Mouse (Mus musculus): ENCODE data around the gene Arhgef3. TPM values are rescaled to one million over a fixed set of nuclear protein-coding genes. Genes with fewer than 3 reads are reported as not detected.

The Arhgef3 gene
- polyA plus RNA-seq, 1 experiment from 2014 or later = 2.9 TPM

GRCm38 (mm10) chr14:27422301-27422700 is 307.6 kb downstream of the Arhgef3 start:
- H3K9ac ChIP-seq (ENCODE audit: low read length) = no peak overlapping the region
- no peak overlapping the region for H3K4me3 ChIP-seq (ENCODE audit: low read depth, low read length)
- H3K9me3 ChIP-seq (ENCODE audit: control insufficient read depth, low read length) = no peaks in the 10 kb centered on the region
- DNase-seq (ENCODE audit: low spot score) (no peak), ATAC-seq (replicated peaks; ENCODE audit: low FRiP score) (no peak)
- no peaks in the 10 kb centered on the region for H3K36me3 ChIP-seq (ENCODE audit: control insufficient read depth, insufficient read depth, low read length)
- H3K27me3 ChIP-seq (ENCODE audit: control insufficient read depth, insufficient read depth, low read length) = no peaks in the 10 kb centered on the region
- WGBS = 94% methylated on average over 1 of the region's 1 CpGs
- no peak overlapping the region for H3K4me2 ChIP-seq (ENCODE audit: low read depth, low read length, severe bottlenecking)
- H3K4me1 ChIP-seq (replicated peaks; ENCODE audit: control insufficient read depth, insufficient read depth, low read length) = no peaks in the 10 kb centered on the region
- no peak overlapping the region for H3K27ac ChIP-seq (ENCODE audit: low read depth, low read length)

DNA sequence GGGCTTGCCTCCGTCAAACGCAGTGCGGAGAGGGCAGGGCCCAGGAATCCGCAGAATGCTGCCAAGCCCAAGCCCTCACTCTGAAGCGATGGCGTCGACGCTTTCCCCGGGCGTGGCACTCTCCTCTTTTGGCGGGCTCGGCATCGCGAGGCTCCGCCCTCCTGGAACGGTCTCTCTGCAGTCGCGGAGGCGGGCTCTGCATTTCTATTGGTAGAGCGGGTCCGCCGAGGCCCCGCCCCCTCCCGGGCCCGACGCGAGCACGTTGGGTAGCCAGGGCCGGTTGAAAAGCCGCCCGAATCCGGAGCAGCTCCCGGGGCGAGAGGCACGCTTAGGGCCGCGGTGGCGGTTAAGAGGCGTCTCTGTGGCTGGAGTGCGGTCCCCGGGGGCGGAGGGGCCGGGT is 313.9 kb downstream of the Arhgef3 start, which contains the start of gene Fam208a:
Gene Fam208a, plus strand, starts transcription at position 262 of the 400 bp plus-strand sequence.
- peak; percentile 97 for ATAC-seq (replicated peaks; ENCODE audit: low FRiP score)
- DNase-seq (ENCODE audit: low spot score) = peak; percentile 96
- H3K36me3 ChIP-seq (ENCODE audit: control insufficient read depth, insufficient read depth, low read length) = no peaks in the 10 kb centered on the region; the same call in 1 of the 2 replicates
- peak within 1 kb of the TSS; percentile 93 for H3K27ac ChIP-seq (ENCODE audit: low read depth, low read length)
- H3K4me3 ChIP-seq (ENCODE audit: low read depth, low read length) = peak within 1 kb of the TSS; percentile 60
- H3K4me2 ChIP-seq (ENCODE audit: low read depth, low read length, severe bottlenecking) = peak within 1 kb of the TSS; percentile 89
- no peaks in the 10 kb centered on the region for H3K4me1 ChIP-seq (replicated peaks; ENCODE audit: control insufficient read depth, insufficient read depth, low read length)
- H3K27me3 ChIP-seq (ENCODE audit: control insufficient read depth, insufficient read depth, low read length) = no peaks in the 10 kb centered on the region; the same call in 1 of the 2 replicates
- peaks cover 8% of the 10 kb centered on the region for H3K9me3 ChIP-seq (ENCODE audit: control insufficient read depth, low read length)
- H3K9ac ChIP-seq (ENCODE audit: low read length) = peak within 1 kb of the TSS; percentile 93
- 1% methylated on average over 42 of the region's 43 CpGs for WGBS

- peak; percentile 88 for DNase-seq (ENCODE audit: low spot score)
- H3K4me2 ChIP-seq (ENCODE audit: low read depth, low read length, severe bottlenecking) = peak overlapping the region; percentile 89
- H3K4me1 ChIP-seq (replicated peaks; ENCODE audit: control insufficient read depth, insufficient read depth, low read length) = no peaks in the 10 kb centered on the region
- peak; percentile 79 for ATAC-seq (replicated peaks; ENCODE audit: low FRiP score)
- 1% methylated on average over 70 of the region's 78 CpGs for WGBS
- H3K9me3 ChIP-seq (ENCODE audit: control insufficient read depth, low read length) = peaks cover 8% of the 10 kb centered on the region
- no peaks in the 10 kb centered on the region; the same call in 1 of the 2 replicates for H3K27me3 ChIP-seq (ENCODE audit: control insufficient read depth, insufficient read depth, low read length)
- H3K9ac ChIP-seq (ENCODE audit: low read length) = peak overlapping the region; percentile 93
- H3K27ac ChIP-seq (ENCODE audit: low read depth, low read length) = peak overlapping the region; percentile 93
- peak overlapping the region; percentile 60 for H3K4me3 ChIP-seq (ENCODE audit: low read depth, low read length)
- H3K36me3 ChIP-seq (ENCODE audit: control insufficient read depth, insufficient read depth, low read length) = no peaks in the 10 kb centered on the region; the same call in 1 of the 2 replicates
Measured at GRCm38 (mm10) chr14:27428973-27429711, 314.4 kb downstream of the Arhgef3 start.

DNA sequence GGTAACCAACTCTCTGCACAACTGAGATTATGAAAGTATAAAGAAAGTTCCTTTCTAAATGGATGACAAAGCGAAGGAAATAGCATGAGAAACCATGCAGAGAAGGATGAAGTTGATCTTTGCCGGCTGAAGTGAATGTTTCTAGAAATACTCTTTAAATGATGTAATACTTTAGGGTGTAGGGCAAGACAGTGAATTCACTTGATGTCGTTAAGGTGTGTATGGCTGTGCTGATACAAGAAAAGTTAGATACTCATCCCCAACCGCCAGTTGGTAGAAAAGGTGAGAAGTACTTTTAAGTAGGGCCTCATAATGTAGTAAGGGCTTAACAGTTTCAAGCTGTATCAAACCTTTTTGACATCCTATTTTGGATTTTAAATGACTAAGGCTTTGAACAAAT is 315.6 kb downstream of the Arhgef3 start:
- Histone ChIP-seq H3K4me3 (ENCODE audit: low read depth, low read length) (no peak overlapping the region), H3K4me2 (ENCODE audit: low read depth, low read length, severe bottlenecking) (no peak overlapping the region), H3K27ac (ENCODE audit: low read depth, low read length) (no peak overlapping the region), H3K36me3 (ENCODE audit: control insufficient read depth, insufficient read depth, low read length) (no peaks in the 10 kb centered on the region; the same call in 1 of the 2 replicates), H3K9me3 (ENCODE audit: control insufficient read depth, low read length) (peaks cover 8% of the 10 kb centered on the region), H3K27me3 (ENCODE audit: control insufficient read depth, insufficient read depth, low read length) (no peaks in the 10 kb centered on the region; the same call in 1 of the 2 replicates), H3K9ac (ENCODE audit: low read length) (no peak overlapping the region), H3K4me1 (replicated peaks; ENCODE audit: control insufficient read depth, insufficient read depth, low read length) (no peaks in the 10 kb centered on the region)
- DNase-seq (ENCODE audit: low spot score) (no peak), ATAC-seq (replicated peaks; ENCODE audit: low FRiP score) (no peak)
- WGBS = 93% methylated on average over 4 of the region's 4 CpGs

DNA sequence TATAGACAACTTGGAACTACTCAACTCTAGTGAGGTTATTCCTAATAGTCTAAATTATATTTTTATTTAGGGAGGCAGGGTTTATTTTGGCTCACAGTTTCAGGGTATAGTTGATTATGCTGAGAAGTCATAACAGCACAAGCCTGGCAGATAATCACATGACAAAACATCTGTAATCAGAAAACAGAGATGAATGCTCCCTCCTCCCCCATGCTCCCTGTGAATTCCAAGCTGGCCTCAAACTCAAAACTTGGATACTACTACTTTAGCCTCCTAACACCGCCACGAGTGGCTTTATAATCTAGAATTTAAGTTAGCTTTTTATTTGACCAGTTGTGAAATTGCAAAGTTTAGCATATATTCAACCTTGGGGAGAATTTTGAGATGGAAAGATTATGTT is 317.4 kb downstream of the Arhgef3 start:
- WGBS = 98% methylated on average over 2 of the region's 2 CpGs
- no peaks in the 10 kb centered on the region; the same call in 1 of the 2 replicates for H3K36me3 ChIP-seq (ENCODE audit: control insufficient read depth, insufficient read depth, low read length)
- H3K9me3 ChIP-seq (ENCODE audit: control insufficient read depth, low read length) = peaks cover 8% of the 10 kb centered on the region
- H3K27me3 ChIP-seq (ENCODE audit: control insufficient read depth, insufficient read depth, low read length) = no peaks in the 10 kb centered on the region; the same call in 1 of the 2 replicates
- no peak for ATAC-seq (replicated peaks; ENCODE audit: low FRiP score)
- no peaks in the 10 kb centered on the region for H3K4me1 ChIP-seq (replicated peaks; ENCODE audit: control insufficient read depth, insufficient read depth, low read length)
- H3K4me3 ChIP-seq (ENCODE audit: low read depth, low read length) = no peak overlapping the region
- no peak overlapping the region for H3K27ac ChIP-seq (ENCODE audit: low read depth, low read length)
- DNase-seq (ENCODE audit: low spot score) = no peak
- no peak overlapping the region for H3K9ac ChIP-seq (ENCODE audit: low read length)
- no peak overlapping the region for H3K4me2 ChIP-seq (ENCODE audit: low read depth, low read length, severe bottlenecking)

- Histone ChIP-seq H3K4me3 (ENCODE audit: low read depth, low read length) (no peak overlapping the region), H3K27ac (ENCODE audit: low read depth, low read length) (no peak overlapping the region), H3K9me3 (ENCODE audit: control insufficient read depth, low read length) (no peaks in the 10 kb centered on the region), H3K4me1 (replicated peaks; ENCODE audit: control insufficient read depth, insufficient read depth, low read length) (no peaks in the 10 kb centered on the region), H3K36me3 (ENCODE audit: control insufficient read depth, insufficient read depth, low read length) (no peaks in the 10 kb centered on the region; the same call in 1 of the 2 replicates), H3K4me2 (ENCODE audit: low read depth, low read length, severe bottlenecking) (no peak overlapping the region), H3K9ac (ENCODE audit: low read length) (no peak overlapping the region), H3K27me3 (ENCODE audit: control insufficient read depth, insufficient read depth, low read length) (no peaks in the 10 kb centered on the region)
- 92% methylated on average over 1 of the region's 1 CpGs for WGBS
- DNase-seq (ENCODE audit: low spot score) (no peak), ATAC-seq (replicated peaks; ENCODE audit: low FRiP score) (no peak)
Measured at GRCm38 (mm10) chr14:27436116-27436515, 321.4 kb downstream of the Arhgef3 start.

DNA sequence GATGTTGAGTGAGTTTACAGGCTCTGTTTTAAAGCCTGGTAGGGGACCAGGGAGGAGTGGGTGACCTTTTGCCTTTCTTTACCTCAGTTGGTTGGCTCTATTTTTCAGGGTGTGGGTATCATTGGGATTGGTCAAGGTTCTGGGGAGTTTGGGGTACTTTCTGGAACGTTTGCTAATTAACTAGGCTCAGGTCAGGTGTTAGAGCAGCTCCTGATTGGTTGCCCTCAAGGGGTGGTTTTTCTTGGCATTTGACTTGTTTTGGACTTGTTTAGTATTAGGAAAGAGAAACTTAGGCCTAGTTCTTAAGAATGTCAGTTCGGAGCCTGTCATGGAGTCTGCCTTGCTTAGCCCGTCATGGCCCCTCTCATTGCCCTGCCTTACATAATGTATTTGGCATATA is 322.1 kb downstream of the Arhgef3 start:
- DNase-seq (ENCODE audit: low spot score) = no peak
- H3K36me3 ChIP-seq (ENCODE audit: control insufficient read depth, insufficient read depth, low read length) = no peaks in the 10 kb centered on the region; the same call in 1 of the 2 replicates

DNA sequence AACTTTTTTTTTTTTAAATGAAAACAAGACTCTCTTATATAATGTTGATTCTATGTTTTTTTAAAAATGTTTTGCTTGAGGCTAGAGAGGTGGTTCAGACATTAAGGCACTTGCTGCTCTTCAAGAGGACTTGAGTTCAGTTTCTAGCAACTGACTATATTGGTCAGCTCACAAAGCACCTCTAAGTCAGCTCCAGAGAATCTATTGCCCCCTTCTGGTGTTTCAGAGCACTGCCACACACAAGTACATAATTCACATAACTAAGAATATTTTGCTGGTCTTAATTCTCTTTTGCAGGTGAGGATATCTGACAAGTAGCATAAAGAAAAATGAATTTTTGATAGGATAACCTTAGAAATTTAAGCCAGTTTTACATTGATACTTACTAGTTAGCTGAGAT is 326.2 kb downstream of the Arhgef3 start:
- no peaks in the 10 kb centered on the region for H3K4me1 ChIP-seq (replicated peaks; ENCODE audit: control insufficient read depth, insufficient read depth, low read length)
- no peaks in the 10 kb centered on the region for H3K27me3 ChIP-seq (ENCODE audit: control insufficient read depth, insufficient read depth, low read length)
- H3K36me3 ChIP-seq (ENCODE audit: control insufficient read depth, insufficient read depth, low read length) = no peaks in the 10 kb centered on the region
- no peaks in the 10 kb centered on the region for H3K9me3 ChIP-seq (ENCODE audit: control insufficient read depth, low read length)
- ATAC-seq (replicated peaks; ENCODE audit: low FRiP score) = no peak
- no peak for DNase-seq (ENCODE audit: low spot score)
- H3K4me2 ChIP-seq (ENCODE audit: low read depth, low read length, severe bottlenecking) = no peak overlapping the region
- H3K9ac ChIP-seq (ENCODE audit: low read length) = no peak overlapping the region
- no peak overlapping the region for H3K4me3 ChIP-seq (ENCODE audit: low read depth, low read length)
- H3K27ac ChIP-seq (ENCODE audit: low read depth, low read length) = no peak overlapping the region

More for the DNA sequence above, 322.1 kb downstream of the Arhgef3 start:
- no peaks in the 10 kb centered on the region for H3K27me3 ChIP-seq (ENCODE audit: control insufficient read depth, insufficient read depth, low read length)
- H3K4me3 ChIP-seq (ENCODE audit: low read depth, low read length) = no peak overlapping the region
- no peaks in the 10 kb centered on the region for H3K4me1 ChIP-seq (replicated peaks; ENCODE audit: control insufficient read depth, insufficient read depth, low read length)
- H3K27ac ChIP-seq (ENCODE audit: low read depth, low read length) = no peak overlapping the region
- no peak overlapping the region for H3K9ac ChIP-seq (ENCODE audit: low read length)
- ATAC-seq (replicated peaks; ENCODE audit: low FRiP score) = no peak
- WGBS = 86% methylated on average over 3 of the region's 3 CpGs
- no peaks in the 10 kb centered on the region for H3K9me3 ChIP-seq (ENCODE audit: control insufficient read depth, low read length)
- H3K4me2 ChIP-seq (ENCODE audit: low read depth, low read length, severe bottlenecking) = no peak overlapping the region

GRCm38 (mm10) chr14:27444851-27445281 is 330.2 kb downstream of the Arhgef3 start:
- Histone ChIP-seq H3K27ac (ENCODE audit: low read depth, low read length) (no peak overlapping the region), H3K36me3 (ENCODE audit: control insufficient read depth, insufficient read depth, low read length) (no peaks in the 10 kb centered on the region), H3K27me3 (ENCODE audit: control insufficient read depth, insufficient read depth, low read length) (no peaks in the 10 kb centered on the region), H3K9ac (ENCODE audit: low read length) (no peak overlapping the region), H3K4me1 (replicated peaks; ENCODE audit: control insufficient read depth, insufficient read depth, low read length) (no peaks in the 10 kb centered on the region), H3K9me3 (ENCODE audit: control insufficient read depth, low read length) (no peaks in the 10 kb centered on the region), H3K4me3 (ENCODE audit: low read depth, low read length) (no peak overlapping the region), H3K4me2 (ENCODE audit: low read depth, low read length, severe bottlenecking) (no peak overlapping the region)
- DNase-seq (ENCODE audit: low spot score) (no peak), ATAC-seq (replicated peaks; ENCODE audit: low FRiP score) (no peak)
- 87% methylated on average over 2 of the region's 2 CpGs for WGBS
